Mouse (Mus musculus): ENCODE data around the gene Plekhg2.

The Plekhg2 gene

GRCm38 (mm10) chr7:28326457-28326856 is 45.9 kb downstream of the Plekhg2 start:
- DNase-seq = no peak

- no peak for DNase-seq
These were observed 47.1 kb downstream of the Plekhg2 start for GRCm38 (mm10) chr7:28325293-28325692.

GRCm38 (mm10) chr7:28321974-28322720 is 50.3 kb downstream of the Plekhg2 start:
- peak; percentile 67 for DNase-seq

DNA sequence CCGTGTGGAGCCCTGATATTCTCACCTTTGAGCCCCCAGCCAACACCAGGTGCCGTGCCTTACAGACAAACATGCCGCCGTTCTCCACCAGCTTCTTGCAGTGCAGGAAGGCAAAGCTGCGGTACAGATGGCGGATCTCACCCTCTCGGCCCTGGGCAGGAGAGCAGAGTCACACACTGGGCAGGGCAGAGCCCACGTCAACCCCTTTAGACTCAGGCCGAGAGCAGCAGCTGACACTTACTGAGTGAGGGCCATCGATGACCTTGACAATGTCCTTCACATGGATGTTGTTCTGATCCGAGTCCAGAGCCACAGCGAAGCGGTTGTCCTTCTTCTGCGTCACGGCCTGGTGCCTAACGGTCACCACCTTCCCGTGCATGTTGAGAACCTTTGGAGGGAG is 53.7 kb downstream of the Plekhg2 start:
- no peak for DNase-seq

DNA sequence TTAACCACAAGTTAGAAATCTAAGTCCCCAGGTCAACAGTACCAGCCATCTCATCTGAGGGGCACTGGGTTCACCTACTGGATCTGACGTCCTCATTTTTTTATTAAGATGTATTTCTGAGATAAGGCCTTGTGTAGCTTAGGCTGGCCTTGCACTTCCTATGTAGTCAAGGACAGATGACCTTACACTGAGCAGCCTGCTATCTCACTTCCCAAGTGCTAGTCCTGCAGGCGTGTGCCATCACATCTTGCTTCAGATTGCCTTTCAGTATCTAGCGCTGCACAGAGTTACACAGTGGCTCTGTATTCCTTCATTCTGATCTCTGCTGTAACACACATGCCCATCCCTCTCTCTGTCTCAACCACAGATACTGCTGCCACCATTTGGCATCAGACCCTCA is 54.4 kb downstream of the Plekhg2 start:
- DNase-seq = no peak

- peak; percentile 97 for DNase-seq
These were observed 60.4 kb downstream of the Plekhg2 start, which contains the start of gene Timm50 for GRCm38 (mm10) chr7:28311926-28312543. TSS of gene Timm50 (minus strand) at chr7:28312072.

- no peak for DNase-seq
These were observed 61.1 kb downstream of the Plekhg2 start for GRCm38 (mm10) chr7:28311151-28311925.

- DNase-seq = no peak
These were observed 62.7 kb downstream of the Plekhg2 start for GRCm38 (mm10) chr7:28309737-28310136.

Measured in kidney, adult 11 months (tissue).